Mouse (Mus musculus) myocyte (in vitro differentiated cells): ENCODE data around the gene Cnot3. TPM values are rescaled to one million over a fixed set of nuclear protein-coding genes. Genes with fewer than 3 reads are reported as not detected.
A peak's percentile ranks its signal among the peaks of the same experiment; 100 is the strongest.
"Not testable (repeated sequence)": the region's sequence is repeated elsewhere in the genome, so short reads cannot be mapped to it uniquely, and the experiment has no call there.

Experiments
- H3K27me3 ChIP-seq: one replicate; pipeline ENCODE4 v1.6.1; 2011; ENCODE audit not compliant: control insufficient read depth, insufficient read depth, insufficient read length
- H3K36me3 ChIP-seq: one replicate; pipeline ENCODE4 v1.6.1; 2011; ENCODE audit not compliant: control insufficient read depth, insufficient read depth
- H3K4me2 ChIP-seq: one replicate; pipeline ENCODE4 v1.6.1; 2011; ENCODE audit warnings: low read depth, control low read depth
- H3K4me3 ChIP-seq: one replicate; pipeline ENCODE4 v1.5.1; 2011; ENCODE audit warnings: mild to moderate bottlenecking, control low read depth, moderate library complexity
- H3K79me2 ChIP-seq: one replicate; pipeline ENCODE4 v1.6.1; 2011; ENCODE audit not compliant: control insufficient read depth, insufficient read depth
- H3ac ChIP-seq: one replicate; pipeline ENCODE4 v1.6.1; 2011; ENCODE audit not compliant: control insufficient read depth, insufficient read length
- CEBPB ChIP-seq: IDR thresholded peaks from 2 replicates; pipeline ENCODE4 v1.6.1; 2011; ENCODE audit warnings: mild to moderate bottlenecking, moderate library complexity; ENCODE audit not compliant: poor library complexity, insufficient read depth, severe bottlenecking
- E2F4 ChIP-seq: IDR thresholded peaks from one replicate; pipeline ENCODE4 v1.6.1; 2011; ENCODE audit warnings: mild to moderate bottlenecking, control low read depth, moderate library complexity; ENCODE audit not compliant: insufficient read depth
- MAX ChIP-seq: IDR thresholded peaks from one replicate; pipeline ENCODE4 v1.6.1; 2011; ENCODE audit warnings: low read depth, mild to moderate bottlenecking, control low read depth
- MYOD1 ChIP-seq, 3 experiments: IDR thresholded peaks; one replicate each; pipeline ENCODE4 v1.6.1; 2011; ENCODE audit warnings: control low read depth in 2 of 3, low read depth in 2 of 3, mild to moderate bottlenecking in 2 of 3, moderate library complexity in 1 of 3; ENCODE audit not compliant: insufficient read length in 2 of 3, control insufficient read depth in 1 of 3
- MYOG ChIP-seq, 3 experiments: IDR thresholded peaks; one replicate each; pipeline ENCODE4 v1.6.1; 2011; ENCODE audit warnings: control low read depth in 2 of 3, low read depth in 2 of 3, mild to moderate bottlenecking in 2 of 3; ENCODE audit not compliant: insufficient read length in 2 of 3, control insufficient read depth in 1 of 3, insufficient read depth in 1 of 3
- POLR2A ChIP-seq: IDR thresholded peaks from one replicate; pipeline ENCODE4 v1.6.1; 2011; ENCODE audit warnings: low read depth, mild to moderate bottlenecking, control low read depth, moderate library complexity; ENCODE audit not compliant: insufficient read length
- POLR2AphosphoS2 ChIP-seq: IDR thresholded peaks from one replicate; pipeline ENCODE4 v1.6.1; 2011; ENCODE audit warnings: low read depth, control low read depth; ENCODE audit not compliant: insufficient read length
- REST ChIP-seq: IDR thresholded peaks from one replicate; pipeline ENCODE4 v1.6.1; 2011; ENCODE audit warnings: mild to moderate bottlenecking, control low read depth, moderate library complexity; ENCODE audit not compliant: insufficient read depth, insufficient read length
- SRF ChIP-seq: IDR thresholded peaks from one replicate; pipeline ENCODE4 v1.6.1; 2011; ENCODE audit warnings: low read depth; ENCODE audit not compliant: control insufficient read depth, insufficient read length
- TCF12 ChIP-seq: IDR thresholded peaks from one replicate; pipeline ENCODE4 v1.6.1; 2011; ENCODE audit warnings: mild to moderate bottlenecking, control low read depth; ENCODE audit not compliant: poor library complexity, insufficient read depth, severe bottlenecking
- TCF3 ChIP-seq: IDR thresholded peaks from one replicate; pipeline ENCODE4 v1.6.1; 2011; ENCODE audit warnings: low read depth, control low read depth; ENCODE audit not compliant: insufficient read length
- USF1 ChIP-seq: IDR thresholded peaks from one replicate; pipeline ENCODE4 v1.6.1; 2011; ENCODE audit warnings: low read depth, mild to moderate bottlenecking, control low read depth, moderate library complexity
- polyA plus RNA-seq: library from polyadenylated mRNA; unstranded; fragments of >200 nt; fragmentation: generic; extraction: Trizol; gene quantifications from one replicate; pipeline ENCODE4 v1.2.1, GENCODE M21; 2012; ENCODE audit warnings: missing spikeins

Gene Cnot3
- polyA plus RNA-seq, 1 experiment, result 49.0 TPM

DNA sequence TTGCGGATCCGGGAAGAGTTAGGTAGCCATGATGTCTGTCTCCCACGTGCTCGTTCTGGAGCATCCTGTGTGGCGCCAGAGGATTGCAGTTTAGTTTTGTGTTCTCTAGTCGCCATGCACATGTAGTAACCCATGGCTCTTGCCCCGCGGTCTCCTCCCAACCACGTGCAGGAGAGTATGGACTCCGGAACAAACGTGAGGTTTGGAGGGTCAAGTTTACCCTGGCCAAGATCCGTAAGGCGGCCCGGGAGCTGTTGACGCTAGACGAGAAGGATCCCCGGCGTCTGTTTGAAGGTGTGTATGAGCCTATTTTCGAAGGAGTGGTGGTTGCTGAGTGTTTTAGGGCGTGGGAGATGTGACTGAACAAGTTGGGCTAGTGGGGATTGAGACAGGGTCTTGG lies 59.4 kb downstream of the Cnot3 start:
- TF ChIP-seq USF1 (no peak), POLR2AphosphoS2 (peak; percentile 35), MAX (peak; percentile 64), POLR2A (peak; percentile 32)
- Histone ChIP-seq H3K79me2 (peaks cover 15% of the 10 kb centered on the region), H3K36me3 (peaks cover 18% of the 10 kb centered on the region), H3ac (peak overlapping the region; percentile 62), H3K4me2 (peak overlapping the region; percentile 84), H3K27me3 (no peaks in the 10 kb centered on the region), H3K4me3 (peak overlapping the region; percentile 94)

GRCm38 (mm10) chr7:3705461-3705860 lies 60.4 kb downstream of the Cnot3 start:
- Histone ChIP-seq H3K4me2 (peak overlapping the region; percentile 84), H3K79me2 (peaks cover 15% of the 10 kb centered on the region), H3K4me3 (peak overlapping the region; percentile 94), H3K36me3 (peaks cover 18% of the 10 kb centered on the region)
- H3ac ChIP-seq, H3K27me3 ChIP-seq: not testable (repeated sequence)

- H3K4me3 ChIP-seq, result peak overlapping the region; percentile 94
- peaks cover 15% of the 10 kb centered on the region for H3K79me2 ChIP-seq
- no peaks in the 10 kb centered on the region for H3K27me3 ChIP-seq
- peaks cover 18% of the 10 kb centered on the region for H3K36me3 ChIP-seq
- H3K4me2 ChIP-seq, result peak overlapping the region; percentile 84
- no peak for TF ChIP-seq TCF3
- TF ChIP-seq REST, result no peak
- TF ChIP-seq CEBPB, result no peak
- no peak overlapping the region for H3ac ChIP-seq
These were observed 60.8 kb downstream of the Cnot3 start for GRCm38 (mm10) chr7:3705911-3706310.

GRCm38 (mm10) chr7:3706343-3706934 lies 61.4 kb downstream of the Cnot3 start:
- H3K4me3 ChIP-seq, result peak overlapping the region; percentile 94
- TF ChIP-seq USF1 (no peak), MYOD1 (IDR thresholded peaks at IDR 0.05; ENCODE audit: control insufficient read depth in 1 of 3, insufficient read length in 2 of 3, low read depth in 2 of 3) (no peak), MYOG (IDR thresholded peaks at IDR 0.05; ENCODE audit: control insufficient read depth in 1 of 3, insufficient read depth in 1 of 3, insufficient read length in 2 of 3, low read depth in 2 of 3) (no peak)

DNA sequence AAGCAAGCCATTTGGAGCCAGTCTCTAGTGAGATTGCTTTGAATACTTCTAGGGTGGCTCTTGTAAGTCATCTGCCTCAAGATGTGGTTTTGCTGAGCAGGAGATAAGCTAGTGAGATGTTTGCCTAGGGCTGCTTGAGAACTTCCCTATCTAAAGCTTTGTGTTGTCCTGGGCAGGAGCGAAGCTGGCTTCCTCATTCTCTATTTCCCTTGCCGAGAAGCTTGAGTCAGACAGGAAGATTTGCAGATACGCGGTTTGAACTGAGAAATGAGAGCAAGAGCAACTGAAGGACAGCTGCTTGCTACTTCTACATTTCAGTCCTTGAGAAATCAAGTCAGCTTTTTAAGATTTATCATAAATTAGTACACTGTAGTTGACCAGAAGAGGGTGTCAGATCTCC lies 62.0 kb downstream of the Cnot3 start:
- Histone ChIP-seq H3K27me3 (no peaks in the 10 kb centered on the region), H3ac (no peak overlapping the region), H3K4me3 (no peak overlapping the region), H3K36me3 (peaks cover 18% of the 10 kb centered on the region), H3K4me2 (no peak overlapping the region), H3K79me2 (peaks cover 15% of the 10 kb centered on the region)
- no peak for TF ChIP-seq MYOD1 (IDR thresholded peaks at IDR 0.05; ENCODE audit: control insufficient read depth in 1 of 3, insufficient read length in 2 of 3, low read depth in 2 of 3)
- no peak for TF ChIP-seq MAX
- no peak for TF ChIP-seq POLR2AphosphoS2
- no peak for TF ChIP-seq SRF
- TF ChIP-seq MYOG (IDR thresholded peaks at IDR 0.05; ENCODE audit: control insufficient read depth in 1 of 3, insufficient read depth in 1 of 3, insufficient read length in 2 of 3, low read depth in 2 of 3), result no peak
- TF ChIP-seq USF1, result no peak
- no peak for TF ChIP-seq TCF3
- no peak for TF ChIP-seq REST
- no peak for TF ChIP-seq TCF12
- no peak for TF ChIP-seq E2F4
- TF ChIP-seq POLR2A, result no peak

More at GRCm38 (mm10) chr7:3706343-3706934, 61.4 kb downstream of the Cnot3 start:
- H3ac ChIP-seq, result no peak overlapping the region
- no peaks in the 10 kb centered on the region for H3K27me3 ChIP-seq
- H3K4me2 ChIP-seq, result peak overlapping the region; percentile 84
- peaks cover 15% of the 10 kb centered on the region for H3K79me2 ChIP-seq
- peaks cover 18% of the 10 kb centered on the region for H3K36me3 ChIP-seq

DNA sequence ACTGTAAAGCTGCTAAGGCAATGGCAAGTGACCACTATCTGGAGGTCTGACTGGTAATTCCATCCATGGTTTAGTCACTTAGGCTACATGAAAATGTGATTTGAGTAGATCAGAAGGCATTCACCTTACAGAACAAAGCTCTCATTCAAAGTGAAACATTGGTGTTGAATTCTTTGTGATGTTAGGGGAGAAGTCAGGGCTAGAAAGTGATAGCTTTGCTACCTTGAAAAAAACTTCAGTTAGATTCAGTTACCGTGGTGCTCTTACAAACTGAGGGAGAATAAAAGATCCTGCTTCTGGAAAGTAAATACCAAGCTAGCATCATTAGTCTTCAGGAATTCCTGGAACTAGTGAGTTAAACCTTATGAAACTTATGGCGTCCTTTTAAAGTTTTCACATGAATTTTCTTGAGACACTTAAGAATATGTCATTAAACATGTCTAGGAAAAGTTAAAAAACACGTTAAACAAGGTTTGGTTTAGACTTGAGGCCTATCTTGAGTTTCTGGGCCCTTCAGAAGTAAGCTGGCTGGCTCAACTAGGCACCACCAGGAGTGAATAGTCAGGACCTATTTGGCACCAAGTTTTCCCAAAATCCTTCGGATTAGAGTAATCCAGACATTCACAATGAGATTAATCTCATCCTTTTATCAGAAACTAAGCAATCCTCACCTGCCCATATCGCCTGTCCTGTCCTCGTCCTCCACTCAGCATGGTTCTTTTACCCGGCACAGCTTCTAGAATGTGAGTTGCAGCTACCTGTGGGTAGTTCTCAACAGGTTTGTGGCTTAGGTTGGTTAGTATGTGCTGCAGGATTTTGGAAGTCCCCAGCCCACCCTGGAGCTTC lies 62.7 kb downstream of the Cnot3 start:
- Histone ChIP-seq H3ac (no peak overlapping the region), H3K36me3 (peaks cover 18% of the 10 kb centered on the region), H3K4me3 (no peak overlapping the region), H3K27me3 (no peaks in the 10 kb centered on the region), H3K79me2 (peaks cover 15% of the 10 kb centered on the region), H3K4me2 (no peak overlapping the region)
- TF ChIP-seq POLR2AphosphoS2 (peak; percentile 76), TCF12 (no peak)

DNA sequence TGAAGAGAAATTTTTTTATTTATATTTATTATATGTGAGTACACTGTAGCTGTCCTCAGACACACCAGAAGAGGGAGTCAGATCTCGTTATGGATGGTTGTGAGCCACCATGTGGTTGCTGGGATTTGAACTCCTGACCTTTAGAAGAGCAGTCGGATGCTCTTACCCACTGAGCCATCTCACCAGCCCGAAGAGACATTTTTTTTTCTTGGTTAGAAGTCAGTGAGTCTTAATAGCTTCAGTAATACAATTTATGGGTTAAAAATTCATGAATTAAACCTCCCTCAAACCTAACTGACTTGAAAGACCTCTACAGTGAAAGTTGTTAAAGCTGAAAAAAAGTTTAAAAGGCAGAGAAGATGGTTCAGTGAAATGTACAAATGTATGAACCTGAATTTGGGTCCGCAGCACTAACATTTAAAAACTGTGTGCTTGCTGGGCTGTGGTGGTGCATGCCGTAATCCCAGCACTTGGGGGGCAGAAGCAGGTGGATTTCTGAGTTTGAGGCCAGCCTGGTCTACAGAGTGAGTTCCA lies 63.4 kb downstream of the Cnot3 start:
- not testable (repeated sequence) for H3ac ChIP-seq

More for the DNA sequence above, 63.4 kb downstream of the Cnot3 start:
- Histone ChIP-seq H3K79me2 (peaks cover 15% of the 10 kb centered on the region), H3K36me3 (peaks cover 18% of the 10 kb centered on the region)
- not testable (repeated sequence) for H3K27me3 ChIP-seq, H3K4me3 ChIP-seq, H3K4me2 ChIP-seq
